Mouse (Mus musculus) lung, embryonic 16.5 days (tissue): ENCODE results near the gene Slc44a2. TPM values are rescaled to one million over a fixed set of nuclear protein-coding genes. Genes with fewer than 3 reads are reported as not detected.

Experiments used
- ATAC-seq: fragments of 200-750 bp; cut with Nextera tagmentation; 2 replicates; pipeline ENCODE4 v1.8.0; 2017; ENCODE audit warnings: low read depth, mild to moderate bottlenecking, moderate library complexity
- H3K27ac ChIP-seq: fragments of 300-500 bp; sonication (generic); 2 replicates; pipeline ENCODE4 v1.5.1; 2014; ENCODE audit warnings: mild to moderate bottlenecking, control low read depth, low read length
- H3K27me3 ChIP-seq: fragments of 300-500 bp; sonication (generic); 2 replicates; pipeline ENCODE4 v1.6.1; 2014; ENCODE audit warnings: low read depth, low read length, mixed read lengths; ENCODE audit not compliant: control insufficient read depth, insufficient read depth
- H3K36me3 ChIP-seq: fragments of 300-500 bp; sonication (generic); 2 replicates; pipeline ENCODE4 v1.6.1; 2014; ENCODE audit warnings: low read length; ENCODE audit not compliant: control insufficient read depth, insufficient read depth
- H3K4me1 ChIP-seq: fragments of 300-500 bp; sonication (generic); replicated peaks from 2 replicates; pipeline ENCODE4 v1.6.1; 2014; ENCODE audit warnings: low read length, mixed read lengths; ENCODE audit not compliant: control insufficient read depth, insufficient read depth
- H3K4me2 ChIP-seq: fragments of 300-500 bp; sonication (generic); 2 replicates; pipeline ENCODE4 v1.6.1; 2014; ENCODE audit warnings: low read depth, low read length, control low read depth
- H3K4me3 ChIP-seq: fragments of 300-500 bp; sonication (generic); 2 replicates; pipeline ENCODE4 v1.5.1; 2014; ENCODE audit warnings: mild to moderate bottlenecking, low read length, control low read depth
- H3K9ac ChIP-seq: fragments of 300-500 bp; sonication (generic); 2 replicates; pipeline ENCODE4 v1.6.1; 2014; ENCODE audit warnings: low read length, control low read depth
- H3K9me3 ChIP-seq: fragments of 300-500 bp; sonication (generic); 2 replicates; pipeline ENCODE4 v1.6.1; 2016; ENCODE audit warnings: low read length; ENCODE audit not compliant: control insufficient read depth
- WGBS: fragments of 180-500 bp; shearing (Covaris S2); extraction: QIAGEN DNeasy Blood & Tissue Kit; methylation state at CpG from one replicate; pipeline ENCODE4 v1.1.7; 2014; 5-methylcytosine and 5-hydroxymethylcytosine counted together
- polyA plus RNA-seq: library from polyadenylated mRNA; unstranded; fragments of >200 nt; fragmentation: Nextera tagmentation; extraction: Ambion mirVana; gene quantifications from 2 replicates; pipeline ENCODE4 v1.2.1, GENCODE M21; 2015

The Slc44a2 gene
- polyA plus RNA-seq: 178 and 186 TPM in 2 replicates

DNA sequence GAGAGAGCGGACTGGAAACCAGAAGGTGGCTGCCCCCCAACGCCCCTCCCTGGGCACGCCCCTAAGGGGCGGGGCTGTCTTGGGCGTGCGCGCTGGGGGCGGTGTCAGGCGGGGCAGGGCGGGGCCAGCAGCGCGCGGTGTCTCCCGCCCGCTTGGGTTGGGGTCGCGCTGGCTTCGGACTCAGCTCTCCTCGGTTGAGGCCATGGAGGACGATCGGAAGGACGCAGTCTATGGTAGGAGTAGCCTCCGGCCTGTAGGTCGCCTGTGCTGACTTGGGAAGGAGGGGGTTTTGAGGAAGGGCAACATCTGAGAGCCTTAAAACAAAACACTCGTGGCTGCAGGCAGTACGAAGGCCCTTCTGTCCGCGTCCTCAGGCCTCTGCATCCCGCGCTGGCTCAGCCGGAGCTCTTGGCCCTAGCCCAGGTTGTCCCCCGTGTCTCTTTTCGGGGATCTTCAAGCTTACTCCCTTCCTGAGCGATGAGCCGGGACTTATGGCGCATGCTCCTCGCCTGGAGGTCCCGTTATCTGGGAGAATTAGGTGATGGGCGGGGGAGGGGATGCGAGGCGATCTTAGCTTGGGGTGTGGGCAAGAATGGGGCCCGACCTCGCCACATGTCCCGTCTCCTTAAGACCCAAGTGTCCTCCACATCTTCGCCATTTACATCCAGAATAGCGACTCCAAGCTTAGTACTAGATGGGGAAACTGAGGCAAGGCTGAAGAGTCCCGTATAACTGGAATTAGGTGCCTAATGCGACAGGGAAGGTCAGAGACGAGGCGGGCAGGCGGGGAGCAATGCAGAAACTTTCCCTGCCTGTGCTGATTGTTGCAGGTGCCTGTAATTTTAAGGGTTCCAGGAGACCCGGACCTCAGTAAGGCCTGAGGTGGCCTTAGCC, at the start of gene Slc44a2:
Gene Slc44a2, plus strand, starts transcription at position 80 of the 894 bp plus-strand sequence.
- Histone ChIP-seq H3K4me3 (peak within 1 kb of the TSS; percentile 89), H3K27ac (peak within 1 kb of the TSS; percentile 68), H3K4me2 (peak within 1 kb of the TSS; percentile 94), H3K36me3 (no peaks in the 10 kb centered on the region), H3K9ac (peak within 1 kb of the TSS; percentile 81), H3K4me1 (peaks cover 18% of the 10 kb centered on the region), H3K9me3 (no peaks in the 10 kb centered on the region), H3K27me3 (no peaks in the 10 kb centered on the region)
- under 1% methylated on average over 52 of the region's 52 CpGs for WGBS
- ATAC-seq: peak; percentile 96

DNA sequence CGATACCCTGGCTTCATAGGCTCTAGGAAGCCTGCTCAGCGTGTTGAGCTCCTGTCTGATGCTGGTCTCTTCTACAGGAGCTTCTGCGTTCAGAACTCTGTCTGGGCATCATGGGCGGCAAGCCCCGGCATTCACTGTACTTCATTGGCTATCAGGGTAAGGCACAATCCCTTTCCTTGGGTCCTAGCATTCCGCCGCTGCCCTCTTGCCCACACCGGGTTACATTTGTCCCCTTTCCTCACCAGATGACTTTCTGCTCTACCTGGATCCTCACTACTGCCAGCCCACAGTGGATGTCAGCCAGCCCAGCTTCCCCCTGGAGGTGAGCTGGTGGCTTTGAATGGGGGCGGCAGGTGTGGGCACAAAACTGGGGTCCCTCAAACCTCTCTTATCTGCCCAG, 48.1 kb upstream of the Slc44a2 start:
- no peak overlapping the region for H3K4me2 ChIP-seq
- 88% methylated on average over 9 of the region's 9 CpGs for WGBS
- H3K27me3 ChIP-seq: no peaks in the 10 kb centered on the region
- no peak overlapping the region for H3K27ac ChIP-seq
- H3K36me3 ChIP-seq: peaks cover 70% of the 10 kb centered on the region
- no peak for ATAC-seq
- no peak overlapping the region for H3K4me3 ChIP-seq
- no peaks in the 10 kb centered on the region for H3K9me3 ChIP-seq
- no peak overlapping the region for H3K9ac ChIP-seq
- no peaks in the 10 kb centered on the region for H3K4me1 ChIP-seq

DNA sequence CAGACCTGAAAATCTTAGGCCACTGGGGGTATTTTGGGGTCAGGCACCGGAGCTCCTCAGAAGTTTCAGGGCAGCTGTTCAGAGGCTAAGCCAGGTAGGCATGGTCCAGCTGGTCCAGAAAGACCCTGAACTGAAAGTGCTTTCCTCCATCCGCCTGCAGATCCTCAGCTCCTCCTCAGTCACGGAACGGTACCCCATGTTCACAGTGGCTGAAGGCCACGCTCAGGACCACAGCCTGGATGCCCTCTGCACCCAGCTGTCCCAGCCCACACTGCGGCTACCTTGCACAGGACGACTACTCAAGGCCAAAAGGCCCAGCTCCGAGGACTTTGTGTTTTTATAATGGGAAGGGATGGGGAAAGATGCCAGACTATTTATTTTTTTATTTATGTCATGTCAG, 47.4 kb upstream of the Slc44a2 start:
- no peaks in the 10 kb centered on the region for H3K9me3 ChIP-seq
- no peaks in the 10 kb centered on the region for H3K4me1 ChIP-seq
- no peak overlapping the region for H3K4me2 ChIP-seq
- H3K4me3 ChIP-seq: no peak overlapping the region
- peaks cover 72% of the 10 kb centered on the region for H3K36me3 ChIP-seq
- no peak for ATAC-seq
- 82% methylated on average over 8 of the region's 8 CpGs for WGBS
- H3K27ac ChIP-seq: no peak overlapping the region
- H3K27me3 ChIP-seq: no peaks in the 10 kb centered on the region
- no peak overlapping the region for H3K9ac ChIP-seq

DNA sequence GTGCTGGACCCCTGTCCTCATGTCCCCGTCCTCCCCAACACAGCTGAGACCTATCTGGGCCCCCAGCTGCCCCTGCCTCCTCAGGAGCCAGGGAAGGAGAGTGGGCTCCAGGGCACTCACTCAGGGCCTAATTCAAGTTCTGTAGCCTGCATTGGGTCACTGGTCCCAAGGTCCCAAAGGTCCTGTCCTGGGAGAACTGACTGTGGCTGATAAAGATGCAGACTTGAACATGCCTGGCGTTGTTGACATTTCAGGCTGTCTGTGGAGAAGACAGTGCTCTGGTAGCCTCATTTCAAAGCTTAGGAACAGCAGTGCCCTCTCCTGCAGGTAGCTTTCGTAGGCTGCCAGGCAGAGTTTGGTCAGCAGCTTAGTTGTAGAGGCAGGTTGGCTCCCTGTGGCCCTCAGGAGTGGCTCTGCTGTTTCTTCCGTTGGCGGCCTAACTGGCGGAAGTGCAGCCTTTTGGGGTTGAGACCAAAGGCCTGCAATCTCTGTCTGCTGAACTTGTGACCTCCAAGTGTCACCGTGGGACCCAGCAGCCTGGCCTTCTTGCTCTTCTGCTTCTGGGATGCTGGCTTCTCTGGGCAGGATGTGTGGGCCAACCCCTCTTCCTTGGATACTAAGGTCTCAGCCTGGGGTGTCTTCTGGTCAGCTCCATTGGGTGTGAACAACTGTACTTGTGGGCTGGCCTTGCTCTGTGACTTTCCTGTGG, 46.8 kb upstream of the Slc44a2 start:
- no peak for ATAC-seq
- 63% methylated on average over 7 of the region's 7 CpGs for WGBS
- Histone ChIP-seq H3K4me2 (no peak overlapping the region), H3K9me3 (no peaks in the 10 kb centered on the region), H3K4me3 (no peak overlapping the region), H3K36me3 (peaks cover 69% of the 10 kb centered on the region), H3K27me3 (no peaks in the 10 kb centered on the region), H3K4me1 (no peaks in the 10 kb centered on the region), H3K27ac (no peak overlapping the region), H3K9ac (no peak overlapping the region)

DNA sequence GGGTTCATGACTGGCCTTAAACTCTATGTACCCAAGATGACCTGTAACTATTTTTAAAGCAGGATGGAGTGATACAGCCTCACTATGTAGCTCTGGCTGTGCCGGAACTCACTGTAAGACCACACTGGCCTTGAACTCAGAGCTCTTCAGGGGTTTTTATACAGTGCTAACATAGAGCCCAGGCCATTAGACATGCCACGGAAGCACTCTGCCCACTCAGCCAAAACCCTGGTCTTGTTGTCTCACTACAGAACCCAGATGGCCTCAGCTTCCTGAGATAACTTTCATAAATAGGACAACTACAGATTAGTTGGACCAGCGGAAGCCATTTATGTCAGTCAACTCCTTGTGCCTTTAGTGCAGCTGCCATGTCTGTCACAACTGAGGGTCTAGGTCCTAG, 46.2 kb upstream of the Slc44a2 start:
- WGBS: 87% methylated on average over 3 of the region's 3 CpGs
- peaks cover 65% of the 10 kb centered on the region for H3K36me3 ChIP-seq
- H3K4me2 ChIP-seq: no peak overlapping the region
- H3K4me1 ChIP-seq: no peaks in the 10 kb centered on the region
- no peak overlapping the region for H3K4me3 ChIP-seq
- no peak overlapping the region for H3K9ac ChIP-seq
- H3K27ac ChIP-seq: no peak overlapping the region
- H3K27me3 ChIP-seq: no peaks in the 10 kb centered on the region
- H3K9me3 ChIP-seq: no peaks in the 10 kb centered on the region
- ATAC-seq: no peak

DNA sequence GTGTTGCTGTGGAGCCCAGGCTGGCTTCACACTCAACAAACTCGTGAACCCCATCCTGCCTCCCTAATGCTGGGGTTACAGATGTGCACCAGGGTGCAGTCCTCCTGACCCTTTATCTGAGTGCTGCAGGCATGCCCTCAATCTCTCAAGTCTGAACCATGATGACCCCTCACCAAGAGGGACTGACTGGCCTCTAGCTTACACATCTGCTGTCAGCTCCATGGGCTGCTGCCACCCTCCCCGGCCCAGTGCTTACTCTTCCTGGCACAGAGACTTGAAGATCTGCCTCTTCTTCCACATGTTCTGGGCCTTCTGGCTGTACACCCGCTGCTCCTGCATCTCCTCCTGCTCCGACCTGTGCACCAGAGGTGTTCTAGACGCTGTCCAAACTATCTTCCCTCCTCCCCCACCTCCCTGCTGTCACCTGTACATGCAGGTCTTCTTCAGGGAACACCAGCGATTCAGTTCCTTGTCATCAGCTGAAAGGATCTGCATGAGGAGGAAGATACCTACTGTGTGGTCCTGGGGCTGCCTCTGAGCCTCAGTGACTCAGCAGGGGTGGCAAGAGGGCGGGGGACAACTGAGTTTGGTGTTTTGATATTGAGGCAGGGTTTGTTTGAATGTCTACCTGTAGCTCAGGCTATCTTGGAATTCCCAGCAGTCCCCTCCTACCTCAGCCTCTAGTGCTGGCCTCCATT, 45.3 kb upstream of the Slc44a2 start:
- Histone ChIP-seq H3K27me3 (no peaks in the 10 kb centered on the region), H3K9ac (no peak overlapping the region), H3K9me3 (no peaks in the 10 kb centered on the region), H3K4me3 (no peak overlapping the region), H3K4me1 (no peaks in the 10 kb centered on the region), H3K4me2 (no peak overlapping the region), H3K36me3 (peaks cover 64% of the 10 kb centered on the region), H3K27ac (no peak overlapping the region)
- WGBS: 72% methylated on average over 7 of the region's 7 CpGs
- no peak for ATAC-seq

DNA sequence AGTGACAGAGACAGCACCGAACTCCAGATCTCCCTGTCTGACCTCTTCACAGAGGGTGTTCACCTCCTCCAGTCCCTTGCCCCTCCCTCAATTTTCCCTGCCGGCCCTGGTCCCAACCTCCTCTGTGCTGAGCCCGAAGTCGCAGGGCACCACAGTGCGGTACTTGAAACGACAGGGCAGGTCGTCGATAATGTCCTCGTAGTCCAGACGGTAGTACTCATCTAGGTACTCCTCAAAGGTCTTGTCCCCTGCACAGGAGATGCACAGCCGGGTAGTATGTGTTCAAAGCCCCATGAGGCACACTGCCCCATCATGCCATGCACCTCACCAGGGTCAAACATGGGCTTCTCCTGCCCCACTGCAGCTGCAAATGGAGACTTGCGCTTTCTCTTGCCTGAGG, 44.8 kb upstream of the Slc44a2 start:
- Histone ChIP-seq H3K4me2 (no peak overlapping the region), H3K9ac (no peak overlapping the region), H3K4me1 (no peaks in the 10 kb centered on the region), H3K27ac (no peak overlapping the region), H3K27me3 (no peaks in the 10 kb centered on the region), H3K36me3 (peaks cover 62% of the 10 kb centered on the region), H3K9me3 (no peaks in the 10 kb centered on the region), H3K4me3 (no peak overlapping the region)
- ATAC-seq: no peak
- 83% methylated on average over 12 of the region's 12 CpGs for whole genome bisulfite sequencing

DNA sequence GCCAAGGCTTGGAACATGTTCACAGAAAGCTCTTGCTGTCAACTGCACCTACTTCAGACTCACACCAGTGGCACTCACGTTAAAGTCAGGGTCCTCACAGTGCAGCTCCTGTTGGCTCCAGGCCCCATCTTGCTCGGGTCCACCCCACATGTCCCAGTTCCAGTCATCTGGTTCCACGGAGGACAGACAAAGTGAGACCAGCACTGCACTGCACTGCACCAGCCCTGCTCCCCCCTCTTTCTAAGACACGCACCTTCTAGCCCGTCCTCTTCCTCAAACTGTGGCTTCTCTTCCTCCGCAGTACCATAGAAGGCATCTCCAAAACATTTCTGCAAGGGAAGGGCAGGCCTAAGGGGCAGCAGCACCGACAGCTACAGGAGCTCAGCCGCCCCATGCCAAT, 44.2 kb upstream of the Slc44a2 start:
- ATAC-seq: no peak
- Histone ChIP-seq H3K4me2 (no peak overlapping the region), H3K4me3 (no peak overlapping the region), H3K9ac (no peak overlapping the region), H3K36me3 (peaks cover 60% of the 10 kb centered on the region), H3K27me3 (no peaks in the 10 kb centered on the region), H3K4me1 (no peaks in the 10 kb centered on the region), H3K27ac (no peak overlapping the region), H3K9me3 (no peaks in the 10 kb centered on the region)
- 80% methylated on average over 8 of the region's 8 CpGs for WGBS

DNA sequence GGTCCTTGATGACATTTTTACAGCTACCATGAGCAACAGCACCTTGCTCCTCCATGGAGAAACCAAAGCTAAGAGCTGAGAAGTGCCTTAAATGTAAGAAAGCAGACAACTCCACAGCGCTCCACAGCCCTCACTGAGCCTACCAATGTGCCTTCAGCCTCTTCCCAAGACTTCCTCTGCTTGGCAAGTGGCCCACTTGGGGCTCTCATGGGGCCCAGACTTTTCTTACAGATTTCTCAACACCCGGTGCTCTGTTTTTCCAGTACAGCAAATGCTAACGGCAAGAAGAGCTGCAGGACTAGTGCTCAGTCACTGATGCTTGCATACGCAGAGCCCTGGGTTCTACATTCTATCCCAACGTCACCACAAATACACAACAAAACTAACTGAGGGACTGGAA, 42.7 kb upstream of the Slc44a2 start:
- Histone ChIP-seq H3K4me3 (no peak overlapping the region), H3K9me3 (no peaks in the 10 kb centered on the region), H3K4me1 (no peaks in the 10 kb centered on the region), H3K4me2 (no peak overlapping the region), H3K9ac (no peak overlapping the region), H3K27ac (no peak overlapping the region), H3K27me3 (no peaks in the 10 kb centered on the region), H3K36me3 (peaks cover 61% of the 10 kb centered on the region)
- WGBS: 85% methylated on average over 5 of the region's 5 CpGs
- no peak for ATAC-seq
